22 mouse cellular contexts compared by ENCODE assay signal in genomic region chr9:97065885-97066284, GRCm38 (mm10). TPM values are rescaled to one million over a fixed set of nuclear protein-coding genes. Genes with fewer than 3 reads are reported as not detected.
DNase-seq lines count a peak whose midpoint lies in the region; ATAC-seq lines count a peak whose summit lies in the region.
"Had no signal": no experiment of that assay in that cellular context is flagged by ENCODE, and none has a peak within 500 bp of the region (broad histone marks: within the 10 kb centered on the region; RNA-seq: fewer than 3 reads in every experiment).

No protein-coding gene starts in this region.

- no peak overlapping the region for H3K4me2 ChIP-seq in embryonic facial prominence, embryonic 11.5 days (ENCODE audit: low read depth, low read length)
- H3K4me2 ChIP-seq in intestine, embryonic 14.5 days (ENCODE audit: low read length), result no peak overlapping the region
- no peak overlapping the region for H3K4me2 ChIP-seq in intestine, embryonic 15.5 days (replicated peaks)
- H3K4me2 ChIP-seq: embryonic facial prominence, embryonic 12.5 days; kidney, embryonic 15.5 days; liver, embryonic 12.5 days; midbrain, embryonic 15.5 days had no signal

- no peak overlapping the region for H3K27ac ChIP-seq in embryonic facial prominence, embryonic 11.5 days (replicated peaks; ENCODE audit: low read depth, low read length)
- no peak overlapping the region for H3K27ac ChIP-seq in embryonic facial prominence, embryonic 10.5 days (replicated peaks)
- no peak overlapping the region for H3K27ac ChIP-seq in intestine, embryonic 14.5 days (ENCODE audit: low read depth)
- H3K27ac ChIP-seq in intestine, embryonic 15.5 days, result no peak overlapping the region
- H3K27ac ChIP-seq: embryonic facial prominence, embryonic 12.5 days; kidney, embryonic 15.5 days; liver, embryonic 12.5 days; midbrain, embryonic 15.5 days had no signal

- no peak for ATAC-seq in embryonic facial prominence, embryonic 11.5 days (replicated peaks; ENCODE audit: insufficient number of reproducible peaks, low FRiP score, low TSS enrichment, low read depth)
- ATAC-seq in intestine, embryonic 14.5 days (replicated peaks; ENCODE audit: low FRiP score, low TSS enrichment, low read depth), result peak; percentile 41; the same call in 1 of the 2 replicates
- no peak for ATAC-seq in intestine, embryonic 15.5 days
- ATAC-seq: activated CD4-positive, CD25-positive, alpha-beta regulatory T cell, adult 4 months; CD4-positive, CD25-positive, alpha-beta regulatory T cell, adult 4 months; inflammation-experienced regulatory T-cells, adult 6 months; liver, embryonic 12.5 days; midbrain, embryonic 15.5 days had no signal

- H3K4me1 ChIP-seq in embryonic facial prominence, embryonic 11.5 days (ENCODE audit: control insufficient read depth, insufficient read depth, low read length), result no peaks in the 10 kb centered on the region
- H3K4me1 ChIP-seq in embryonic facial prominence, embryonic 10.5 days, result peaks cover 21% of the 10 kb centered on the region
- peaks cover 7% of the 10 kb centered on the region; the same call in 1 of the 2 replicates for H3K4me1 ChIP-seq in intestine, embryonic 14.5 days (replicated peaks; ENCODE audit: control insufficient read depth, insufficient read depth, low read length)
- 0 out of 2 replicates have a peak, but pooled peaks cover 7% of the 10 kb centered on the region for H3K4me1 ChIP-seq in intestine, embryonic 15.5 days (replicated peaks)
- H3K4me1 ChIP-seq: embryonic facial prominence, embryonic 12.5 days; liver, embryonic 12.5 days had no signal

- DNase-seq in embryonic facial prominence, embryonic 11.5 days (ENCODE audit: low spot score), result peak; percentile 15
- DNase-seq in embryonic facial prominence, embryonic 10.5 days (ENCODE audit: low spot score), result no peak
- no peak for DNase-seq in intestine, embryonic 14.5 days (ENCODE audit: low spot score)
- DNase-seq in NIH3T3 (ENCODE audit: low read depth), result peak; percentile 6
- peak; percentile 20 for DNase-seq in fibroblast of lung, adult 2 months (ENCODE audit: low read depth)
- no peak for DNase-seq in layer of hippocampus, postnatal 36 days
- DNase-seq in kidney, adult 9 months, result no peak
- DNase-seq: adrenal gland, postnatal 10 days; cerebellum, postnatal 10 days; gastrocnemius, postnatal 14 days; lung, adult 2 months; right cerebral cortex, postnatal 14 days; thymus, postnatal 36 days had no signal

- H3K9me3 ChIP-seq in embryonic facial prominence, embryonic 11.5 days (replicated peaks; ENCODE audit: control insufficient read depth, low read length), result no peaks in the 10 kb centered on the region
- no peaks in the 10 kb centered on the region for H3K9me3 ChIP-seq in embryonic facial prominence, embryonic 10.5 days
- H3K9me3 ChIP-seq in intestine, embryonic 14.5 days (ENCODE audit: control insufficient read depth, low read length), result no peaks in the 10 kb centered on the region
- no peaks in the 10 kb centered on the region for H3K9me3 ChIP-seq in intestine, embryonic 15.5 days
- H3K9me3 ChIP-seq: embryonic facial prominence, embryonic 12.5 days; kidney, embryonic 15.5 days; liver, embryonic 12.5 days; midbrain, embryonic 15.5 days had no signal

- H3K4me3 ChIP-seq in embryonic facial prominence, embryonic 11.5 days (ENCODE audit: low read depth, low read length), result no peak overlapping the region
- H3K4me3 ChIP-seq in embryonic facial prominence, embryonic 10.5 days, result no peak overlapping the region
- H3K4me3 ChIP-seq in intestine, embryonic 14.5 days (ENCODE audit: low read depth, low read length), result no peak overlapping the region
- H3K4me3 ChIP-seq in intestine, embryonic 15.5 days (replicated peaks), result no peak overlapping the region
- H3K4me3 ChIP-seq: embryonic facial prominence, embryonic 12.5 days; kidney, embryonic 15.5 days; liver, embryonic 12.5 days; midbrain, embryonic 15.5 days had no signal

- H3K27me3 ChIP-seq in embryonic facial prominence, embryonic 11.5 days (ENCODE audit: control insufficient read depth, insufficient read depth, low read length), result no peaks in the 10 kb centered on the region
- no peaks in the 10 kb centered on the region for H3K27me3 ChIP-seq in embryonic facial prominence, embryonic 10.5 days (replicated peaks; ENCODE audit: low read depth, poor library complexity, severe bottlenecking)
- no peaks in the 10 kb centered on the region for H3K27me3 ChIP-seq in intestine, embryonic 14.5 days (replicated peaks; ENCODE audit: control insufficient read depth, insufficient read depth, low read length)
- H3K27me3 ChIP-seq in intestine, embryonic 15.5 days (replicated peaks), result no peaks in the 10 kb centered on the region
- H3K27me3 ChIP-seq: embryonic facial prominence, embryonic 12.5 days; kidney, embryonic 15.5 days; liver, embryonic 12.5 days; midbrain, embryonic 15.5 days had no signal

- no peaks in the 10 kb centered on the region for H3K36me3 ChIP-seq in embryonic facial prominence, embryonic 11.5 days (replicated peaks; ENCODE audit: control insufficient read depth, insufficient read depth, low read depth, low read length)
- peaks cover 4% of the 10 kb centered on the region; the same call in 1 of the 2 replicates for H3K36me3 ChIP-seq in embryonic facial prominence, embryonic 10.5 days (replicated peaks)
- H3K36me3 ChIP-seq in intestine, embryonic 14.5 days (ENCODE audit: control insufficient read depth, insufficient read depth, low read length), result peaks cover 11% of the 10 kb centered on the region; the same call in 1 of the 2 replicates
- no peaks in the 10 kb centered on the region for H3K36me3 ChIP-seq in intestine, embryonic 15.5 days
- H3K36me3 ChIP-seq: embryonic facial prominence, embryonic 12.5 days; midbrain, embryonic 15.5 days had no signal

- H3K9ac ChIP-seq in embryonic facial prominence, embryonic 11.5 days (replicated peaks; ENCODE audit: low read length), result no peak overlapping the region
- no peak overlapping the region for H3K9ac ChIP-seq in intestine, embryonic 14.5 days (ENCODE audit: low read length)
- H3K9ac ChIP-seq in intestine, embryonic 15.5 days, result no peak overlapping the region
- H3K9ac ChIP-seq: embryonic facial prominence, embryonic 12.5 days; kidney, embryonic 15.5 days; liver, embryonic 12.5 days; midbrain, embryonic 15.5 days had no signal

- WGBS in embryonic facial prominence, embryonic 11.5 days, result 79% methylated on average over 4 of the region's 4 CpGs
- 86% methylated on average over 4 of the region's 4 CpGs for WGBS in embryonic facial prominence, embryonic 10.5 days
- WGBS in intestine, embryonic 14.5 days, result 68% methylated on average over 4 of the region's 4 CpGs
- WGBS in intestine, embryonic 15.5 days, result 62% methylated on average over 4 of the region's 4 CpGs

RNA-seq across cellular contexts. Expression of gene Slc25a36, which starts 45.1 kb away (rescaled TPM):
- 97.3 and 99.9 TPM in 2 replicates for polyA plus RNA-seq in embryonic facial prominence, embryonic 11.5 days (2014; fragmentation: Nextera tagmentation; extraction: Ambion mirVana)
- polyA plus RNA-seq in embryonic facial prominence, embryonic 10.5 days (2016; fragmentation: Nextera tagmentation; extraction: Ambion mirVana), result 70.9 and 71.8 TPM in 2 replicates
- 96.7 and 105 TPM in 2 replicates for polyA plus RNA-seq in intestine, embryonic 14.5 days (2014; fragmentation: Nextera tagmentation; extraction: Ambion mirVana)
- polyA plus RNA-seq in intestine, embryonic 15.5 days (2015; fragmentation: Nextera tagmentation; extraction: Ambion mirVana), result 58.0 and 63.1 TPM in 2 replicates
- 10 to 100 TPM; 69.6 to 76.5 TPM for total RNA-seq in layer of hippocampus, postnatal 36 days (2021)

RNA-seq across cellular contexts. Expression of gene Spsb4, which starts 47.2 kb away (rescaled TPM):
- 39.7 TPM in 2 replicates for polyA plus RNA-seq in embryonic facial prominence, embryonic 11.5 days (2014; fragmentation: Nextera tagmentation; extraction: Ambion mirVana)
- polyA plus RNA-seq in embryonic facial prominence, embryonic 10.5 days (2016; fragmentation: Nextera tagmentation; extraction: Ambion mirVana), result 102 and 123 TPM in 2 replicates
- 28.3 and 33.2 TPM in 2 replicates for polyA plus RNA-seq in intestine, embryonic 14.5 days (2014; fragmentation: Nextera tagmentation; extraction: Ambion mirVana)
- polyA plus RNA-seq in intestine, embryonic 15.5 days (2015; fragmentation: Nextera tagmentation; extraction: Ambion mirVana), result 29.3 and 29.9 TPM in 2 replicates
- 1 to 10 TPM; 4.7 to 5.9 TPM for total RNA-seq in layer of hippocampus, postnatal 36 days (2021)
- total RNA-seq: neutrophil, adult 5-6 weeks had no signal
- polyA plus RNA-seq: CD4-positive, CD25-positive, alpha-beta regulatory T cell, adult 4 months had no signal

Comparison
In these comparisons a context has a peak if more than half of its experiments do, and no peak if none do; other contexts are left out.
1. DNase-seq: peak in embryonic facial prominence, embryonic 11.5 days (single experiment), NIH3T3 (single experiment) and fibroblast of lung, adult 2 months (single experiment); none in embryonic facial prominence, embryonic 10.5 days (single experiment), intestine, embryonic 14.5 days (single experiment), layer of hippocampus, postnatal 36 days (0 of 2) and kidney, adult 9 months (single experiment).